Mouse (Mus musculus): ENCODE data around the gene Drg1. TPM values are rescaled to one million over a fixed set of nuclear protein-coding genes. Genes with fewer than 3 reads are reported as not detected.
A peak's percentile ranks its signal among the peaks of the same experiment; 100 is the strongest.
"Not testable (repeated sequence)": the region's sequence is repeated elsewhere in the genome, so short reads cannot be mapped to it uniquely, and the experiment has no call there.

The Drg1 gene
- polyA plus RNA-seq, 1 experiment from 2014 or later, result 321 TPM

- DNase-seq (ENCODE audit: low spot score); H3K27me3 ChIP-seq (ENCODE audit: control insufficient read depth, insufficient read depth, low read length); H3K4me3 ChIP-seq (ENCODE audit: low read depth, low read length); H3K4me1 ChIP-seq (replicated peaks; ENCODE audit: control insufficient read depth, insufficient read depth, low read length); H3K36me3 ChIP-seq (ENCODE audit: control insufficient read depth, insufficient read depth, low read length); H3K27ac ChIP-seq (ENCODE audit: low read depth, low read length); H3K4me2 ChIP-seq (replicated peaks; ENCODE audit: low read depth, low read length); H3K9me3 ChIP-seq (ENCODE audit: control insufficient read depth, low read length); H3K9ac ChIP-seq (ENCODE audit: low read depth, low read length): not testable (repeated sequence)
- peak; percentile 51 for ATAC-seq (ENCODE audit: low FRiP score)
- 85% methylated on average over 11 of the region's 11 CpGs for WGBS
These were observed 92.5 kb downstream of the Drg1 start for GRCm38 (mm10) chr11:3173425-3174318.

- not testable (repeated sequence) for H3K4me3 ChIP-seq (ENCODE audit: low read depth, low read length); H3K27ac ChIP-seq (ENCODE audit: low read depth, low read length); H3K36me3 ChIP-seq (ENCODE audit: control insufficient read depth, insufficient read depth, low read length); H3K4me1 ChIP-seq (replicated peaks; ENCODE audit: control insufficient read depth, insufficient read depth, low read length); H3K9me3 ChIP-seq (ENCODE audit: control insufficient read depth, low read length); H3K27me3 ChIP-seq (ENCODE audit: control insufficient read depth, insufficient read depth, low read length); H3K9ac ChIP-seq (ENCODE audit: low read depth, low read length); H3K4me2 ChIP-seq (replicated peaks; ENCODE audit: low read depth, low read length); DNase-seq (ENCODE audit: low spot score); ATAC-seq (ENCODE audit: low FRiP score)
- WGBS, result 65% methylated on average over 5 of the region's 6 CpGs
These were observed 93.7 kb downstream of the Drg1 start for GRCm38 (mm10) chr11:3172526-3172925.

- not testable (repeated sequence) for DNase-seq (ENCODE audit: low spot score); ATAC-seq (ENCODE audit: low FRiP score); H3K36me3 ChIP-seq (ENCODE audit: control insufficient read depth, insufficient read depth, low read length); H3K9ac ChIP-seq (ENCODE audit: low read depth, low read length); H3K27me3 ChIP-seq (ENCODE audit: control insufficient read depth, insufficient read depth, low read length); H3K4me1 ChIP-seq (replicated peaks; ENCODE audit: control insufficient read depth, insufficient read depth, low read length); H3K27ac ChIP-seq (ENCODE audit: low read depth, low read length); H3K4me3 ChIP-seq (ENCODE audit: low read depth, low read length); H3K4me2 ChIP-seq (replicated peaks; ENCODE audit: low read depth, low read length); H3K9me3 ChIP-seq (ENCODE audit: control insufficient read depth, low read length)
- WGBS, result 66% methylated on average over 1 of the region's 1 CpGs
These were observed 94.3 kb downstream of the Drg1 start for GRCm38 (mm10) chr11:3171931-3172330.

- not testable (repeated sequence) for H3K9me3 ChIP-seq (ENCODE audit: control insufficient read depth, low read length); H3K4me2 ChIP-seq (replicated peaks; ENCODE audit: low read depth, low read length); H3K36me3 ChIP-seq (ENCODE audit: control insufficient read depth, insufficient read depth, low read length); H3K9ac ChIP-seq (ENCODE audit: low read depth, low read length); DNase-seq (ENCODE audit: low spot score); H3K4me1 ChIP-seq (replicated peaks; ENCODE audit: control insufficient read depth, insufficient read depth, low read length); H3K27me3 ChIP-seq (ENCODE audit: control insufficient read depth, insufficient read depth, low read length); H3K4me3 ChIP-seq (ENCODE audit: low read depth, low read length); H3K27ac ChIP-seq (ENCODE audit: low read depth, low read length)
- ATAC-seq (ENCODE audit: low FRiP score), result peak; percentile 51
- 78% methylated on average over 2 of the region's 2 CpGs for WGBS
These were observed 97.2 kb downstream of the Drg1 start for GRCm38 (mm10) chr11:3169042-3169441.

GRCm38 (mm10) chr11:3167571-3168001, 98.6 kb downstream of the Drg1 start:
- not testable (repeated sequence) for H3K4me3 ChIP-seq (ENCODE audit: low read depth, low read length); DNase-seq (ENCODE audit: low spot score); H3K27ac ChIP-seq (ENCODE audit: low read depth, low read length); ATAC-seq (ENCODE audit: low FRiP score); H3K36me3 ChIP-seq (ENCODE audit: control insufficient read depth, insufficient read depth, low read length); H3K27me3 ChIP-seq (ENCODE audit: control insufficient read depth, insufficient read depth, low read length); H3K4me1 ChIP-seq (replicated peaks; ENCODE audit: control insufficient read depth, insufficient read depth, low read length); H3K4me2 ChIP-seq (replicated peaks; ENCODE audit: low read depth, low read length); H3K9ac ChIP-seq (ENCODE audit: low read depth, low read length); H3K9me3 ChIP-seq (ENCODE audit: control insufficient read depth, low read length)
- WGBS, result 84% methylated on average over 4 of the region's 4 CpGs

GRCm38 (mm10) chr11:3167129-3167528, 99.1 kb downstream of the Drg1 start:
- not testable (repeated sequence) for H3K4me1 ChIP-seq (replicated peaks; ENCODE audit: control insufficient read depth, insufficient read depth, low read length); H3K36me3 ChIP-seq (ENCODE audit: control insufficient read depth, insufficient read depth, low read length); H3K9me3 ChIP-seq (ENCODE audit: control insufficient read depth, low read length); H3K4me2 ChIP-seq (replicated peaks; ENCODE audit: low read depth, low read length); H3K27ac ChIP-seq (ENCODE audit: low read depth, low read length); H3K9ac ChIP-seq (ENCODE audit: low read depth, low read length); H3K27me3 ChIP-seq (ENCODE audit: control insufficient read depth, insufficient read depth, low read length); DNase-seq (ENCODE audit: low spot score); ATAC-seq (ENCODE audit: low FRiP score); H3K4me3 ChIP-seq (ENCODE audit: low read depth, low read length)
- WGBS, result 91% methylated on average over 4 of the region's 4 CpGs

GRCm38 (mm10) chr11:3166321-3166720, 99.9 kb downstream of the Drg1 start:
- H3K4me3 ChIP-seq (ENCODE audit: low read depth, low read length); ATAC-seq (ENCODE audit: low FRiP score); H3K4me1 ChIP-seq (replicated peaks; ENCODE audit: control insufficient read depth, insufficient read depth, low read length); H3K4me2 ChIP-seq (replicated peaks; ENCODE audit: low read depth, low read length); H3K27me3 ChIP-seq (ENCODE audit: control insufficient read depth, insufficient read depth, low read length); H3K36me3 ChIP-seq (ENCODE audit: control insufficient read depth, insufficient read depth, low read length); DNase-seq (ENCODE audit: low spot score); H3K9me3 ChIP-seq (ENCODE audit: control insufficient read depth, low read length); H3K9ac ChIP-seq (ENCODE audit: low read depth, low read length); H3K27ac ChIP-seq (ENCODE audit: low read depth, low read length): not testable (repeated sequence)

- peak; percentile 23 for ATAC-seq (ENCODE audit: low FRiP score)
- DNase-seq (ENCODE audit: low spot score); H3K4me1 ChIP-seq (replicated peaks; ENCODE audit: control insufficient read depth, insufficient read depth, low read length); H3K36me3 ChIP-seq (ENCODE audit: control insufficient read depth, insufficient read depth, low read length); H3K9ac ChIP-seq (ENCODE audit: low read depth, low read length); H3K4me3 ChIP-seq (ENCODE audit: low read depth, low read length); H3K27me3 ChIP-seq (ENCODE audit: control insufficient read depth, insufficient read depth, low read length); H3K9me3 ChIP-seq (ENCODE audit: control insufficient read depth, low read length); H3K27ac ChIP-seq (ENCODE audit: low read depth, low read length); H3K4me2 ChIP-seq (replicated peaks; ENCODE audit: low read depth, low read length): not testable (repeated sequence)
- 88% methylated on average over 3 of the region's 5 CpGs for WGBS
These were observed 100.9 kb downstream of the Drg1 start for GRCm38 (mm10) chr11:3165210-3165782.

- not testable (repeated sequence) for H3K9ac ChIP-seq (ENCODE audit: low read depth, low read length); H3K4me3 ChIP-seq (ENCODE audit: low read depth, low read length); H3K4me2 ChIP-seq (replicated peaks; ENCODE audit: low read depth, low read length); ATAC-seq (ENCODE audit: low FRiP score); H3K9me3 ChIP-seq (ENCODE audit: control insufficient read depth, low read length); H3K27me3 ChIP-seq (ENCODE audit: control insufficient read depth, insufficient read depth, low read length); DNase-seq (ENCODE audit: low spot score); H3K36me3 ChIP-seq (ENCODE audit: control insufficient read depth, insufficient read depth, low read length); H3K27ac ChIP-seq (ENCODE audit: low read depth, low read length); H3K4me1 ChIP-seq (replicated peaks; ENCODE audit: control insufficient read depth, insufficient read depth, low read length)
- WGBS, result 66% methylated on average over 3 of the region's 3 CpGs
These were observed 102.6 kb downstream of the Drg1 start for GRCm38 (mm10) chr11:3163661-3164060.

Data from hindbrain, embryonic 11.5 days (tissue).